Mouse (Mus musculus): ENCODE results near the gene Eno1. TPM values are rescaled to one million over a fixed set of nuclear protein-coding genes. Genes with fewer than 3 reads are reported as not detected.
A peak's percentile ranks its signal among the peaks of the same experiment; 100 is the strongest.

The Eno1 gene
- polyA plus RNA-seq, 1 experiment from 2014 or later = 1,398 TPM

DNA sequence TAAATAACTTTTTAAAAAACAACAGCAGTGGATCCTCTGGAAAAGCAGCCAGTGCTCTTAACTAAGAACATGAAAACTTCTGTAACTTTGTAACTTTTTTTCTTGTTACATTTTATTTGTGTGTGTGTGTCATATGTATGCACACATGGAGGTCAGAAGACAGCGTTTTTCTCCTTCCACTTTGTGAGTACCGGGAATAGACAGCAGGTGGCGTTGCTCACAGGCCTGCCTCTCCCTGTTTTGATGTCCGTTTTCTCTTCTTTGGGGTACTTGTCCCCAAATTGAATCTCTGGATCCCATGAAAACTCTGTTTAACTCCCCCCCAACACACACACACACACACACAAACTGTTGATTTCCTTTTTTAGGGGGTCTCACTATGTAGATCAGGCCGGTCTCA is 22.6 kb upstream of the Eno1 start:
- Histone ChIP-seq H3K4me1 (peaks cover 10% of the 10 kb centered on the region), H3K9ac (no peak overlapping the region), H3K27me3 (no peaks in the 10 kb centered on the region), H3K27ac (no peak overlapping the region), H3K4me2 (replicated peaks) (no peak overlapping the region), H3K36me3 (no peaks in the 10 kb centered on the region), H3K4me3 (no peak overlapping the region), H3K9me3 (replicated peaks) (no peaks in the 10 kb centered on the region)
- 19% methylated on average over 5 of the region's 5 CpGs for WGBS
- no peak for ATAC-seq (ENCODE audit: low FRiP score)

DNA sequence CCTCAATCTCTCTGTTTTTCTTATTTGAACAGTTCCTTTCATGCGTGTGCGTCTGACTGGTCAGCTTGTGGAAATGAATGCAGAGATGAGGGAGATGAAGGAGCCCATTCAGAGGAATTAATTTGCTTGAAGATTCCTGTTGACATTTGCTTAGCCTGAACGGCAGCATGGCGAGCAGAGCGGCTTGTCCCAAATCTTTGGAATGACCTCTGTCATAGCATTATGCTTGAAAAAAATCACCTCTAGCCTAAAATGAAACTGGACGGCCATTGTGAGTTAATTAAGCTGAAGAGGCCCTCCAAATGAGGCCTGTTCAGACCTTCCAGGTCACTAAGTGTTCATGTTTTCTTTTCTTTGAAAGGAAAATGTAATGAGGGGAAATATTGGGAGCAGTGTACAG is 20.1 kb upstream of the Eno1 start:
- Histone ChIP-seq H3K9me3 (replicated peaks) (no peaks in the 10 kb centered on the region), H3K4me2 (replicated peaks) (no peak overlapping the region), H3K9ac (no peak overlapping the region), H3K4me3 (no peak overlapping the region), H3K36me3 (no peaks in the 10 kb centered on the region), H3K27ac (no peak overlapping the region), H3K27me3 (peaks cover 3% of the 10 kb centered on the region; the same call in 1 of the 2 replicates), H3K4me1 (peaks cover 13% of the 10 kb centered on the region)
- WGBS = 37% methylated on average over 6 of the region's 6 CpGs
- no peak for ATAC-seq (ENCODE audit: low FRiP score)

DNA sequence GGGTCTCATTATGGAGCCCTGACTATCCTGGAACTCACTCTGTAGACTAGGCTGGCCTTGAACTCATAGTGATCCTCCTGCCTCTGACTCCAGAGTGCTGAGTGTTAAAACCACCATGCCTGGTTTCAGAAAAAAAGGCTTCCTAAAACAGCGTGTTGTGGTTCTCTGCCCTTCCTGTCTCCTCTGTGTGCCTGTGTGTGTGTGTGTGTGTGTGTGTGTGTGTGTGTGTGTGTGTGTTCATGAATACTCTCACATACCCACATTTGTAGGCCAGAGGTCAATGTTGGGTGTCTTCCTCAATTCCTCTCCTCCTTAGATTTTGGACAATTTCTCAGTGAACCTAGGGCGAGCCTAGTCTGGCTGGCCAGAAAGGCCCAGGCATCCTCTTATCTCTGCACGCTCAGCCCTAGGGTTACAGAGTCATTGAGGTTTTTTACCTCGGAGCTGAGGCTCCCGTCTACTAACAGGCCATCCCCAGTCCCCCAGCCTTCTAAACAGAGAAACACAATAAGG is 19.4 kb upstream of the Eno1 start:
- Histone ChIP-seq H3K9me3 (replicated peaks) (no peaks in the 10 kb centered on the region), H3K36me3 (no peaks in the 10 kb centered on the region), H3K4me1 (peaks cover 13% of the 10 kb centered on the region), H3K9ac (no peak overlapping the region), H3K4me3 (no peak overlapping the region), H3K4me2 (replicated peaks) (no peak overlapping the region), H3K27me3 (peaks cover 3% of the 10 kb centered on the region; the same call in 1 of the 2 replicates), H3K27ac (no peak overlapping the region)
- no peak for ATAC-seq (ENCODE audit: low FRiP score)
- 69% methylated on average over 5 of the region's 5 CpGs for WGBS

DNA sequence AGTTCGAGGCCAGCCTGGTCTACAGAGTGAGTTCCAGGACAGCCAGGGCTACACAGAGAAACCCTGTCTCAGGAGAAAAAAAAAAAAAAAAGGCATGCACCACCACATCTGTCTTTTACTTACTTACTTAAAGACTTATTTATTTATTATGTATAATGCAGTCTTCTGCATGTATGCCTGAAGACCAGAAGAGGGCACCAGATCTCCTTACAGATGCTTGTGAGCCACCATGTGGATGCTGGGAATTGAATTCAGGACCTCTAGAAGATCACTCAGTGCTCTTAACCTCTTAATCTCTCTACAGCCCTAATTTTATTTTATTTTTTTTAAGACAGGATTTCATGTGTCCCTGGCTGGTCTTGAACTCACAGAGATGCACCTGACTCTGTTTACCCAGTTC is 18.6 kb upstream of the Eno1 start:
- Histone ChIP-seq H3K27me3 (peaks cover 3% of the 10 kb centered on the region; the same call in 1 of the 2 replicates), H3K9ac (no peak overlapping the region), H3K4me3 (no peak overlapping the region), H3K9me3 (replicated peaks) (no peaks in the 10 kb centered on the region), H3K36me3 (no peaks in the 10 kb centered on the region), H3K4me2 (replicated peaks) (no peak overlapping the region), H3K27ac (no peak overlapping the region), H3K4me1 (peaks cover 6% of the 10 kb centered on the region)
- no peak for ATAC-seq (ENCODE audit: low FRiP score)
- 90% methylated on average over 1 of the region's 1 CpGs for WGBS

DNA sequence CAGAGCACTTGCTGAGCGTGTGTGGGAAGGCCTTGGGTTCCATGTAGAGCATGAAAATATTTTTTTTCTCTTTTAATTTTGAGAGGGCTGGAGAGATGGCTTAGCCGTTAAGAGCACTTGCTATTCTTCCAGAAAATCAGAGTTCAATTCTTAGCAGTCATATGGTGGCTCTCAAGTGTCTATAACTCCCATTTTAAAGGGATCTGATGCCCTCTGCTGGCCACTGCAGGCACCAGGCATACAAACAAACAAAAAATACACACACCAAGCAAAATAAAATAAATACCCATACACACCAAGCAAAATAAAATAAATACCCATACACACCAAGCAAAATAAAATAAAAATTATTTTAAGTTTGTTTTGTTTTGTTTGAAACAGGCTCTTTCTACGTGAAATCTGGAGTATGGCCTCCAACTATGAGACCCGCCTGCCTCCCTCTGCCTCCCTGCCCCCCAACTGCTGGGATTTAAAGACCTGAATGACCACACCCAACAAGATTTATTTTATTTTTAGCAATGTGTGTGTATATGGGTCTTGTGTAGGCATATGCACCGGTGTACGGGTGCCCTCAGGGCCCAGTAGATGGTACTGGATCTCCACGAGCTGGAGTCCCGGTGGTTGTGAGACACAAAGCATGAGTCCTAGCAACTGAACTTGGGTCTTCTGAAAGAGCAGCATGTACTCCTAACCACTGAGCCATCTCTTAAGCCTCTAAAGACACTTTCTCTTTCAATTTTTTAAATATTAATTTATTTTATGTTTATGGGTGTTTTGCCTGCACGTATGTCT is 16.8 kb upstream of the Eno1 start:
- Histone ChIP-seq H3K9ac (no peak overlapping the region), H3K36me3 (no peaks in the 10 kb centered on the region), H3K9me3 (replicated peaks) (no peaks in the 10 kb centered on the region), H3K27me3 (peaks cover 3% of the 10 kb centered on the region; the same call in 1 of the 2 replicates), H3K4me2 (replicated peaks) (no peak overlapping the region), H3K4me3 (no peak overlapping the region), H3K27ac (no peak overlapping the region), H3K4me1 (0 out of 2 replicates have a peak, but pooled peaks cover 5% of the 10 kb centered on the region)
- WGBS = 70% methylated on average over 9 of the region's 9 CpGs
- no peak for ATAC-seq (ENCODE audit: low FRiP score)

DNA sequence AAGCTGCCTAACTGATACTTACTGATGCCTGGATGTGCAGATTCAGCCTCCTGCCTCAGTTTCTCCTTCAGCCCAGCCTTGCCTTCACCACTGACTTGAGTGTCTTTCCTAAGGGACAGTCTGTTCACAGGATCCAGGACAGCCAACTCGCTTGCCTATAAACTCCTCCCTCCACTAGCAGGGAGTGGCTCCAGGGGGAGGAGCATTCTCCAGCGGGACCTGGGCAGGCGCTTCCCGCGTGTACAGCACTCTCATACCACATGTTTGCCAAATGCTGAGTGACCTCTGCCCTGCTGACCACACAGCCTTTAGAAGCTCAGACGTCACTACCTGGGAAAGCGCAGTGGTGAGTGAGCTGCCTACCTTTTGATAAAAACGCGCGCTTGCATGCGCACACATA is 15.9 kb upstream of the Eno1 start:
- Histone ChIP-seq H3K4me3 (no peak overlapping the region), H3K27ac (no peak overlapping the region), H3K27me3 (peaks cover 3% of the 10 kb centered on the region; the same call in 1 of the 2 replicates), H3K9me3 (replicated peaks) (no peaks in the 10 kb centered on the region), H3K4me2 (replicated peaks) (peak overlapping the region; percentile 27; the same call in 1 of the 2 replicates), H3K36me3 (no peaks in the 10 kb centered on the region), H3K4me1 (0 out of 2 replicates have a peak, but pooled peaks cover 5% of the 10 kb centered on the region), H3K9ac (no peak overlapping the region)
- 21% methylated on average over 11 of the region's 11 CpGs for WGBS
- no peak for ATAC-seq (ENCODE audit: low FRiP score)

DNA sequence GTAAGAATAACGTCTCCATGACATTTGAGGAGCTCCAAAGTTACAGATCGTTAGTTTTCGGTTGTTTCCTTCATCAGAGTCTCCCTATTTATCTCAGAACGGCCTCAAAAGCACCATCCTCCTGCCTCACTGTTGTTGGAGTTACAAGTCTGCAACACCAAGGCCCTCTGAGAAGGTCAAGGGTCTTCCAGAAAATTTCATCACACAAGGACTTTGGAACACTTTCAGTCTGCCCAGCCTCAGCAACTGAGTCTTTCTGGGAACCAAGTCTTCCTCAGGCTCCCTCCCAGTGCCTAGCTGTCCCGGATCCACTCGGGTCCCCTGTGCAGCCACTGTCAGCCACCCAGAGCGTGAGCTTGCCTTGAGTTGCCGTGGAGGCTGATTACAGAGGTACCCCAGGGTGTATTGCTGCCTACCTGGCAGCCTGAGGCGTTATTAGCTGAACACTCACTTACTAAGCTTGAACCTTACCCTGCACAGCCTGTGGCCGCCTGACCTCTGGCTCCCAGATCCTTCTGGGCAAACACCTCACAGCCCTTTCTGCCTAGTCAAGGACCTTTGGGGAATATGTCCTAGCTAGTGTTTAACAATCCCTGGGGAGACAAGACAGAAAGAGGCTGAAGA is 15.4 kb upstream of the Eno1 start:
- no peak overlapping the region for H3K27ac ChIP-seq
- WGBS = 46% methylated on average over 10 of the region's 10 CpGs
- no peak for ATAC-seq (ENCODE audit: low FRiP score)
- no peak overlapping the region for H3K9ac ChIP-seq
- H3K4me1 ChIP-seq = 0 out of 2 replicates have a peak, but pooled peaks cover 5% of the 10 kb centered on the region
- H3K4me3 ChIP-seq = no peak overlapping the region
- H3K27me3 ChIP-seq = peaks cover 3% of the 10 kb centered on the region; the same call in 1 of the 2 replicates
- H3K36me3 ChIP-seq = no peaks in the 10 kb centered on the region
- H3K9me3 ChIP-seq (replicated peaks) = no peaks in the 10 kb centered on the region
- H3K4me2 ChIP-seq (replicated peaks) = peak overlapping the region; percentile 27; the same call in 1 of the 2 replicates

DNA sequence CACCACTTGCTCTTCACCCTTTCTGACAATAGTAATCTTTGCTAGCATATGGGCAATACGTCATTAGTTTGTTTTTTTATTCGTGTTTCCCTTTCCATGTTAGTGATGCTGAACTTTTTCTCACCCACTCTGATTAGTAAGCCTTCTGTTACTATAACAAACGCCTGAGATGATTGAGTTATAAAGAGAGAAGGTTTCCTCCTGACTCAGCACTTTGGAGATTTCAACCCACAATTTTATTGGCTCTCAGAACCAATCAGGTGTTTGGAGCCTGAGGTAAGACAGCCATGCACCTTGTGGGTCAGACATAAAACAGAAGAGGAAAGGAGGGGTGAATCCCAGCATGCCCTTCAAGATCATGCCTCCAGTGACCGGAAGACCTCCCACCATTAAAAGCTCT is 12.7 kb upstream of the Eno1 start:
- Histone ChIP-seq H3K4me1 (peaks cover 15% of the 10 kb centered on the region), H3K9ac (no peak overlapping the region), H3K36me3 (no peaks in the 10 kb centered on the region), H3K4me2 (replicated peaks) (no peak overlapping the region), H3K27ac (no peak overlapping the region), H3K9me3 (replicated peaks) (no peaks in the 10 kb centered on the region), H3K27me3 (peaks cover 3% of the 10 kb centered on the region; the same call in 1 of the 2 replicates), H3K4me3 (no peak overlapping the region)
- WGBS = 89% methylated on average over 4 of the region's 4 CpGs
- no peak for ATAC-seq (ENCODE audit: low FRiP score)

DNA sequence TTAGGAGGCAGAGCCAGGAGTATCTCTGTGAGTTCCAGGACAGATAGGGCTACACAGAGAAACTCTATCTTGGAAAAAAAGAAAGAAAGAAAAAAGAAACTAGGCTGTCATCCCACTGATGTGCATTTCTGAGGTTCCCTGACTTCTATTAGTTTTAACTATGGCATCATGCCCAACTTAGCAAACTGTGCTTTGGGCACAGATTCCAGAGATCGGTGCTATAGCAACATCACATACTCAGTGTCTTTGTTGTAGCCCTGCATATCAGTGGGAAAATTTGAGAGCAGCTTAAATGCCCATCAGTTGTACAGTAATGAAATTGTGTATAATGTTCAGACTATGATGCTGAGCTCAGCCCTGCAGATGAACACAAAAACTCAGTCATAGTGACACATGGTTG is 10.8 kb upstream of the Eno1 start:
- no peaks in the 10 kb centered on the region for H3K9me3 ChIP-seq (replicated peaks)
- H3K27me3 ChIP-seq = peaks cover 1% of the 10 kb centered on the region; the same call in 1 of the 2 replicates
- 97% methylated on average over 1 of the region's 1 CpGs for WGBS

DNA sequence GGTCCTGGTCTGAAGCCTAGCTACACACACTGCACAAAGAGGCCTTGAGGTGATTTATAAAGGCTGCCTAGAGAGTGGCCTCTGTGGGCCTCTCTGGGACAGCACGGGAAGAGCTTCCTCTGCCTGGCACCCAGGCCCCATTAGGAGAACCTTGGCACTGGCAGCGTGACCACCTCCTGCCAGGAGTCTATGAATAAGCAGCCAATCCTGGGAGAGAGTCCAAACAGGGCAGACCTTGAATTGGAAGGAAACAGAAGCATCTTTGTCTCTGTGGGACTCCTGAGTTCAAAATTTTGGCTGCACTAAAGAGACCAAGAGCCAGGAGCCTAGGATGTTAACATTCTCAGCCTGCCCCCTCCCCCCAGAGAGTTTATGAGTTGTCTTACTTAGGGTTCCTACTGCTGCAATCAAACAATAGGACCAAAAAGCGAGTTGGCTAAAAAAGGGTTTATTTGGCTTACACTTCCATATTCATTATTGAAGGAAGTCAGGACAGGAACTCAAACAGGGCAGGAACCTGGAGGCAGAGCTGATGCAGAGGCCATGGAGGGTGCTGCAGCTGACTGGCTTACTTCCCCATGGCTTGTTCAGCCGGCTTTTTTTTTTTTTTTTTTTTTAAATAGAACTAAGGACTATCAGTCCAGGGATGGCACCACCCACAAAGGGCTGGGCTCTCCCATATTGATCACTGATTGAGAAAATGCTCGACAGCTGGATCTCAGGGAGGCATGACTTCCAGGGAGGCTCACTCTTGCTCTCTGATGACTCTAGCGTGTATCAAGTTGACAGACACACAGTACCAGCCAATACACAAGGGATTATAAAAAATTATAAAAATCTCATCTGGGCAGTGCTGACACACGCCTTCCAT is 9.5 kb upstream of the Eno1 start:
- Histone ChIP-seq H3K9me3 (replicated peaks) (no peaks in the 10 kb centered on the region), H3K9ac (no peak overlapping the region), H3K4me2 (replicated peaks) (no peak overlapping the region), H3K4me1 (peaks cover 34% of the 10 kb centered on the region), H3K27me3 (peaks cover 1% of the 10 kb centered on the region; the same call in 1 of the 2 replicates), H3K36me3 (no peaks in the 10 kb centered on the region), H3K27ac (peak overlapping the region; percentile 40; the same call in 1 of the 2 replicates), H3K4me3 (no peak overlapping the region)
- peak; percentile 67; the same call in 1 of the 2 replicates for ATAC-seq (ENCODE audit: low FRiP score)
- WGBS = 49% methylated on average over 7 of the region's 7 CpGs

More for the DNA sequence above, 10.8 kb upstream of the Eno1 start:
- ATAC-seq (ENCODE audit: low FRiP score) = no peak
- Histone ChIP-seq H3K4me2 (replicated peaks) (no peak overlapping the region), H3K4me3 (no peak overlapping the region), H3K9ac (no peak overlapping the region), H3K4me1 (peaks cover 25% of the 10 kb centered on the region), H3K27ac (no peak overlapping the region), H3K36me3 (no peaks in the 10 kb centered on the region)

DNA sequence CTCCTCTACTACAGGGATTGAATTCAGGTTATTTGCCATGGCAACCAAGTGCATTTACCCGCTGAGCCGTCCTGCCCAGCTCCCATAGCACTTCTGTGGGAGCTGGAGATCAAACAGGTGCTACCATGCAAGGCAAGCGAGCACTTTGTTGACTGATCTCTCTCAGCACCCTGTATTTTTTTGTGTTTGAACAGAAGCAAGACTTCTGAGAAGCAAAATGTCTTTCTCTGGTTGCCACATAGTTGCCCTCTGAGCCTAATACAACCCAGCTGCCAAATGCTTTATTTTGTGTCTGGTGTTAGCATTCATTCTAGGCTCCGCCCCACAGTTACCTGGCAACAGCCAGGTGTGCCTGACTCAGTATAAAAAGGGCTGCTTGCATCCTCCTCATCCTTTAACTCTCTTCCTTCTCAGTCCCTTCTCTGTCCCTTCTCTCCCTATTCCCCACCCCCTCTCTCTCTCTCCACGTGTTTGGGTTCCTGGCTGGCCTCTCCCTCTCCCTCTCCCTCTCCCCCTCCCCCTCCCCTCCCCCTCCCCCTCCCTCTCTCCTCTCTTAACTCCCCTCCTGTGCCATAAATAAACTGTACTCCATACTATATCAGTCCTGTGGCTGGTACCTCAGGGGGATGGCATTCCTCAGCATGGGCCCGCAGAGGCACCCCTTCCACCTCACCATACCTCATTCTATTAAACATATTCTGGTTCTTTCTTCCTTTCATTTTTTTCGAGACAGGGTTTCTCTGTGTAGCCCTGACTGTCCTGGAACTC is 7.8 kb upstream of the Eno1 start:
- no peaks in the 10 kb centered on the region for H3K9me3 ChIP-seq (replicated peaks)
- peaks cover 36% of the 10 kb centered on the region for H3K4me1 ChIP-seq
- no peak for ATAC-seq (ENCODE audit: low FRiP score)
- no peak overlapping the region for H3K4me2 ChIP-seq (replicated peaks)
- no peak overlapping the region for H3K9ac ChIP-seq
- H3K4me3 ChIP-seq = no peak overlapping the region
- no peaks in the 10 kb centered on the region for H3K36me3 ChIP-seq
- H3K27ac ChIP-seq = no peak overlapping the region
- H3K27me3 ChIP-seq = peaks cover 3% of the 10 kb centered on the region; the same call in 1 of the 2 replicates
- WGBS = 46% methylated on average over 7 of the region's 7 CpGs

Measured in hindbrain, embryonic 12.5 days (tissue).